Mouse (Mus musculus) embryo, embryonic 9.5 days (tissue): ENCODE results near the gene Magix.
"Not testable (repeated sequence)": the region's sequence is repeated elsewhere in the genome, so short reads cannot be mapped to it uniquely, and the experiment has no call there.

Source experiments
- DNase-seq: peaks from one replicate; pipeline ENCODE4 v3.0.0-alpha.2; 2017; ENCODE audit errors: extremely low spot score

Magix gene

DNA sequence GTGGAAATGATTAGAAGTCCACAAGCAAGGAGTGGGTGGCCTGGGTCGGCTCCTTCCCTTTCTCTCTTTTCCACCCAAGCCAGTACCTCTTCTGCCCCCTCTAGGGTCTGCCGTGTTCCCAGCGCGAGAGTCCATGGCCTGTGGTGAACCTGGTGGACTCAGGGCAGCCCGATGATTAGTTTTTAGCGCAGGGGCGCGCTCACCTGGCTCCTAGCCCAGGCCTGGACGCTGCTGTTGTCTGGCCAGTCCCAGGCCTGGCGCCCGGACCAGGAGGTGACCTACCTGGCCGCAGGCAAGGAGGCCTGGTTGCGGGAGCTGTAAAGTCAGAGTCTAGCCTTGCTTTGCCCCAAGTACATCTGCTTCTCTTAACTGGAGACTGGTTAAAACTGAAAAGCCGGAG, at the start of gene Magix:
Gene Magix (minus strand): TSS at position 388 of the 400 bp plus-strand sequence.
- no peak for DNase-seq

- no peak for DNase-seq
Observed at GRCm38 (mm10) chrX:7728922-7729265, 47.8 kb upstream of the Magix start.

DNA sequence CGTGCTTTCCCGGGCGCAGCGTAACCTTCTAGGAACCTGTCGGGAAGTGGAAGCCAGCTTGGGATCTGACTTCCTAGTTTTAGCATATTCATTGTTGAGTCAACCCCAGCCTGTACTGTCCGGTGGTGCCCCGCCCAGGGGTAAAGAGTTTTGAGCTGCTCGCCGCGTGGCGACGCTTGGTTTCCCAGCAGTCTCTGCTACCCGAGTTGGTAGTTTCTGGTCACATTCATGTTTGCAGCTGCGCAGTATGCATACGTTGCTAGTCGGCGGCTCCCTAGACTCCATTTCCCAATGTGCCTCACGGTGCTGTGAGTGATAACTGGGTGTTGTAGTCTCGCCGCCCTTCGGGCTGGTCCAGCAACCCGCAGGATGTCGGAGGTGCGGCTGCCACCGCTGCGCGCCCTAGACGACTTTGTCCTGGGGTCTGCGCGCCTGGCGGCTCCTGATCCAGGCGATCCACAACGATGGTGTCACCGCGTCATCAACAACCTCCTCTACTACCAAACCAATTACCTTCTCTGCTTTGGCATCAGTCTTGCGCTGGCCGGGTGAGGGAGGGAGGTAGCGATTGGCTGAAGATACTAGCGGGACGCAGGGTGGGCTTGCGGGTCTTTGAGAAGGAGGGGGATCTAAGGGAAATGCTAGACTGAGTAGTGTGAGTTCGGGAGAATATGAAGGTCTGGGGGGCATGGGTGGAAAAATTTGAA, 47.3 kb upstream of the Magix start, which contains the start of gene Praf2:
Gene Praf2 (plus strand): TSS at position 225 of the 707 bp plus-strand sequence.
- DNase-seq: peak; percentile 70

GRCm38 (mm10) chrX:7727176-7727575, 46.1 kb upstream of the Magix start:
- no peak for DNase-seq

DNA sequence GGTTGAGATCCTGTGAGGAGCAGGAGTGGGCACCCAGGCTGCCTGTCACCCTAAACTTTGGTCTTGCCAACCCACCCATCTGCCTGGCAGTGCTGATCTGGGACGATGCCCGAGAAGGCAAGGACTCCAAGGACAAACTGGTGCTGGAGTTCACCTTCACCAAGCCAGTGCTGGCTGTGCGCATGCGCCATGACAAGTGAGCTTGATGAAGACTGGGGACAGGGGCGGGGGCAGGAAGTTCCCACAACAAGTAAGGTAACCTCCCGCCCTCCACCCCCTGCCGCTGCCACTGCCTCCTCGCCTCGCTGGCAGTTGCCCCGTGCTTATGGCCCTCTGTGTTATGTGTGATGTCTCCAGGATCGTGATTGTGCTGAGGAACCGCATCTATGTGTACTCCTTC, 44.8 kb upstream of the Magix start:
- DNase-seq: no peak

DNA sequence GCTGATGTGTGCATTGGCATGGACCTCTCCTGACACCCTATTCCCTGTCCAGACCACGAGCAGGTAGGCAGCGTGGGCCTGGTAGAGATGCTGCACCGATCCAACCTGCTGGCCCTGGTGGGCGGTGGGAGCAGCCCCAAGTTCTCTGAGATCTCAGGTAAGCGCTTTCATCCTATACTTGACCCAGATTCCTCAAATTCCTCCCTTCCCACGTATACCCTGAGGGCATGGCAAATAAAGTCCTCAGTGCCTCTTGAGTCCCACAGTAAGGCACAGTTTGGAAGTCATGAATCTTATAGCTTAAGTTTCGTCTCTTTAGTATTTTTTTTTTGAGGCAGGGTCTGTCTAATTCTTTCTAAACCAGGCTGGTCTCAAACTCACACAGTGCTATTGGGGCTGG, 43.1 kb upstream of the Magix start:
- no peak for DNase-seq

GRCm38 (mm10) chrX:7722691-7723090, 41.6 kb upstream of the Magix start:
- DNase-seq: no peak

DNA sequence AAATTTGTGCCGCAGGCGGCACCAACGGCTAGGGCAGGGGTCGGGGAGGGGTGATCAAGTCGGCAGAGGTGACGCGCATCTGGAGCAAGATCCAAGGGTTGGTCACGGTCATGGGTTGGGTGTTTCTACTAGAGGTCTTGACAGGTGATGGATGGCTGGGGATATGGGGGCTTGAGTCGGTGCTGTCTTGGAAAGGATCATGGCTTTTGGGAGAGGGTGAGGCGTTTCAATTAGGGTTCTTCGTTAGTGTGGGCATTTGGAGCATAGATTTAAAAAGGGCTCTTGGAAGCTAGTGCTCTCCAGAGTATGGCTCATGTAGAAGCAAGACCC, 41.2 kb upstream of the Magix start:
- no peak for DNase-seq

DNA sequence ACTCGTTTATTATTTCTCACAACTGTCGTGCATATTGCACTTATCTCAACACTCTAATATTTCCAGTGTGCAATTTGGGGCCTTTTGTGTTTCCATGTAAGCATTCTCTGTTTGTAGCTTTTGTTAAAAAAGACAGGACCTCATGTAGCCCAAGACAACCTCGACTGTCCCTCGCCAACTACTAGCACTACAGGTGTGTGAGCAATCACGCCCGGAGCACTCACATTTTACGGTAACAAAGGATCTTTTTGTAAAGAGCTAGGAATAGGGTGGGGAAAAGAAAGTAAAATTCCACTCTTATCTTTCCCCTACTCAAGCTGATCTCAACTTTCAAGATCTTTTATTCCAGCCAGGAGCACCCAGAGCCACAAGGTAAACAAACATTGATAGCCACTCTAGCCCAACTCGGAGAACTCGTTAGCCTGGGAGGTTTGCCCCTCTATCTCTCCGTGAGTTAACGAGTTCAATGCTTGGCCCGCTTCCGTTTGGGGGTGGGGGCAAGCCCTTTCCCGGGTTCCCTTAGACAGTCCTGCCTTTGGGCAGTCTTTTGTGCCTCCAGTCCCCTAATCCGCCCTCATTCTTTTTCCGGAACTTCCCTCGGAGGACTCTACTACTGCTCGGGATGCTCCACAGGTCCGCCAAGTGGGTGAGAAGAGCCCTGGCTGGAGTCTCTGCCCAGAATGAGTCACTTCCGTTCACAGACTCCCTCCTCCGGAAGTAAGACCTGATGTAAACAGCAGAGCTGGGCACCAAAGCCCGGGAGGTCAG, 40.6 kb upstream of the Magix start, which contains the start of gene Gm45208:
Gene Gm45208 (plus strand): TSS at position 732 of the 768 bp plus-strand sequence.
- peak; percentile 80 for DNase-seq

GRCm38 (mm10) chrX:7716058-7716457, 35.0 kb upstream of the Magix start:
- not testable (repeated sequence) for DNase-seq

GRCm38 (mm10) chrX:7714135-7714899, 33.3 kb upstream of the Magix start, which contains the start of gene Wdr45:
Gene Wdr45, plus strand, starts transcription at chrX:7714333.
- peak; percentile 87 for DNase-seq

DNA sequence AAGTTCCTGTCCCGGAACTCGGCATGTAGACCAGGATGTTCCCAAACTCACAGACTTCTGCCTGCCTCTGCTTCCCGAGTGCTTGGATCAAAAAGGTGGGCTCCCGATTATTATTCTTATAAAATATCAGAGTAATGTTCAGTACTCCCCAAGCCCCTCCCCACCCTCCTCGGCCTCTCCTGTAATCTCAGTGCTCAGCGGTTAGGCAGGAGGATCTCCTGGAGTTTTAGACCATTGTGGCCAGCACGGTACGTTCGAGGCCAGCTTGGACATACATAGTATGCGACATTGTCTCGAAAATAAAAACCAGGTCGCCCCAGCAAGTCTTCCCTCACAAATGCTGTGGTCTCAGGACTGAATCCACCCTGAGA, 32.7 kb upstream of the Magix start:
- not testable (repeated sequence) for DNase-seq

- peak; percentile 74 for DNase-seq
Observed at GRCm38 (mm10) chrX:7696954-7697381, 15.9 kb upstream of the Magix start, which contains the start of gene Gpkow. Gene Gpkow, plus strand, starts transcription at chrX:7697131.

DNA sequence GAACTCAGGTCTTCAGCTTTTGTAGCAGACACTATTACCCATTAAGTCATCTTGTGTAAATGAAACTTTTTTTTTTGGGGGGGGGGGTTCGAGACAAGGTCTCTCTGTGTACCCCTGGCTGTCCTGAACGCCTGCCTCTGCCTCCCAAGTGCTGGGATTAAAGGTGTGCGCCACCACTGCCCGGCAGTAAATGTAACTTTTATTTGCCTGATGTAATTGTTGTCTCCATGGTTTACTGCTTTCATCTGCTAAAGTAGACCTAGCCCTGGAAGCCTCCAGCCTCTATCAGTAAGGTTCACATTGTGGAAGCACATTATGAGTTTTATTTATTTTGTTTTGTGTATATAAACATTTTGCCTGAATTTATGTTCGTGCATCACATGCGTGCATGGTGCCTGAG, 15.5 kb upstream of the Magix start:
- DNase-seq: no peak

- DNase-seq: no peak
Observed at GRCm38 (mm10) chrX:7692862-7693261, 11.8 kb upstream of the Magix start.

- no peak for DNase-seq
Observed at GRCm38 (mm10) chrX:7690486-7690885, 9.4 kb upstream of the Magix start.

GRCm38 (mm10) chrX:7688321-7688720, 7.3 kb upstream of the Magix start:
- no peak for DNase-seq

DNA sequence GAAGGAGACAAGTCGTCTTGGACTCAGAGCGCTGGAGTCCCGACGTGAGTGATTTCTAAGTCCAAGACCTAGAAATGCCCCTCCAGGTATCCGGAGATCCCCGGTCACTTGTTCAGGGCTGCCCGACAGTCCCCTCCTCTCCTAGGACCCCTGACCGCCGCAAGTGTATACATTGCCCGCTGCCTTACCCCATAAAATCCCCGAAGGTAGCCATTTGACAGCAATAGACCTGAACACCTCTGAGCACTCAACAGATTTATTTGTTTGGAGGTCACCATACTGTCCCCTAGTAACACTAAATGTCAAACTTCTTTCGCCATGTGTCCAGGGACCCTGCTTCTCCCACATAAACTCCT, 1.0 kb downstream of the Magix start:
- no peak for DNase-seq

DNA sequence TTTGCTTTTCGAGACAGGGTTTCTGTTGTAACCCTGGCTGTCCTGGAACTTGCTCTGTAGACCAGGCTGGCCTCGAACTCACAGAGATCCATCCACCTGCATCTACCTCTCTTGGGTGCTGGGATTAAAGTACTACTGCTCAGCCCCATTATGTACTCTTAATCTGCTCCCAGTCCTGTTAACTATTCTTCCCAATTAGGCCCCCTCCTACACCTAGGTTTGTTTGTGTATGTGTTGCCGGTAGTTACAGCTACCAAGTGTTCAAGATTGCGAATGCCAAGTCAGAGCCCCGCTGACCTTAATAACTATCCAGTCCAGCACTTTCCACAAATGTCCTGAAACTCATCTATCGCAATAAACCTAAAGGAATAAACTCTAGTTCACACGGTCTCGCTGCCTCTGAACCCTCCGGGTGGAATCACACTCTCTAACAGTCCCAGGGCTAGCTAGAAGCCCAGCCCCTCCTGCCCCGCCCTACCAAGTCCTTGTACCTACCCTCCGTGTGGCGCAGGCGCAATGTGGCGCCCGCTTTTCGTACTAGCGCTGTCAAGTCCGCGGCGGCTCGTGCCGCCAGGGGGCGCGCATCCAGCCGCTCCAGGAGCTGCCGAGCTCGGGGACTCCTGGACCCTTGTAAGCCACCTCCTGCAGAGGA, 1.5 kb downstream of the Magix start:
- peak; percentile 87 for DNase-seq

- DNase-seq: no peak
Observed at GRCm38 (mm10) chrX:7678986-7679385, 2.1 kb downstream of the Magix start.

GRCm38 (mm10) chrX:7675001-7675380, 6.1 kb downstream of the Magix start:
- no peak for DNase-seq
